Mouse (Mus musculus): ENCODE measurements around the gene Crispld2.

DNA sequence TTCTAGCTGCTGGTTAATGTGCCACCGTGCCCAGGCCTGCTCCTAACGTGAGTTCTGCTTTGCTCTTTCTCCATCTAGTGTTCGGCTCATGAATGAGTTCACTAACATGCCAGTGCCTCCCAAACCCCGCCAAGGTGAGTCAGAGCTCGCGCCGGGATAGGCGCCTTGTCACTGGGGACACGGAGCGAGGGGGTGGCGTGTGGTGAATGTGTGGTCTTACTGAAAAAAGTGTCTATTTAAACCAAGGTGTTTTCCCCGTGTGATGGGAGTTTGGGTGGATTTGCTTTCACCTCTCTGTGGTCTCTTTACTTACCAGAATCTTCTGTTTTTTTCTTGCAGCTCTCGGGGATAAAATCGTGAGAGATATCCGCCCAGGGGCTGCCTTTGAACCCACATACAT lies 43.9 kb upstream of the Crispld2 start:
- TF ChIP-seq CTCF (IDR thresholded peaks at IDR 0.05; ENCODE audit: low read depth, low read length) (no peak), EP300 (IDR thresholded peaks at IDR 0.05; ENCODE audit: insufficient read depth, low read depth, low read length) (no peak)

All from ES-Bruce4 (cell line).